Mouse (Mus musculus): Measurements from ENCODE around the gene Nmbr.

DNA sequence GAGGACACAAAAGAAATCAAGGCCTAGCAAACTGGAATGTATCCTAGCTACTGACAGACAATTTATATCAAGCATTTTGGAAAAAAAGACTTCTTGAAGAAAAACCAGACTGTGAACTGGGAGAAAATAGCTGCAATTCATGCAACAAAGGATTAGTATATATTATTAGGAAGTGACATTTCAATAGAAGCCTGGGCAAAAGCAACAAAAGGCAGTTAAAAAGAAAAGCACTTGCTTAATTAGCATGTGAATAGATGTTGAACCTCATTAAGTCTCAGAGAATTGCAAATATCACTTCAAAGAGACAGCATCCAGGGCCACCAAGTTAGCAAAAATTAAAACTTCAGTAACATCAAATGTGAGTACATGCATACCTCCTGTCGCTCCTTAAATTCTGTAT, 2.2 kb upstream of the Nmbr start:
- TF ChIP-seq GATA1 (IDR thresholded peaks at IDR 0.05; ENCODE audit: low read length) (no peak), TAL1 (IDR thresholded peaks at IDR 0.05; ENCODE audit: low read length) (no peak)

Data from erythroblast, embryonic 14.5 days (primary cell).